Mouse (Mus musculus): ENCODE data around the gene Prcp. TPM values are rescaled to one million over a fixed set of nuclear protein-coding genes. Genes with fewer than 3 reads are reported as not detected.
"Not testable (repeated sequence)": the region's sequence is repeated elsewhere in the genome, so short reads cannot be mapped to it uniquely, and the experiment has no call there.

Gene Prcp
- polyA plus RNA-seq, 1 experiment from 2014 or later: 25.3 TPM

GRCm38 (mm10) chr7:92896036-92896435, 21.8 kb downstream of the Prcp start:
- WGBS: 71% methylated on average over 5 of the region's 5 CpGs
- Histone ChIP-seq H3K9me3 (no peaks in the 10 kb centered on the region), H3K4me2 (no peak overlapping the region), H3K27me3 (no peaks in the 10 kb centered on the region), H3K27ac (no peak overlapping the region), H3K4me1 (no peaks in the 10 kb centered on the region), H3K9ac (no peak overlapping the region), H3K4me3 (no peak overlapping the region), H3K36me3 (no peaks in the 10 kb centered on the region)
- no peak for ATAC-seq (ENCODE audit: insufficient number of reproducible peaks, low FRiP score, low TSS enrichment, low read depth)

- H3K9ac ChIP-seq: no peak overlapping the region
- WGBS: 55% methylated on average over 2 of the region's 2 CpGs
- ATAC-seq (ENCODE audit: insufficient number of reproducible peaks, low FRiP score, low TSS enrichment, low read depth): no peak
Measured at GRCm38 (mm10) chr7:92897021-92897420, 22.8 kb downstream of the Prcp start.

GRCm38 (mm10) chr7:92903360-92904038, 29.2 kb downstream of the Prcp start:
- Histone ChIP-seq H3K36me3 (no peaks in the 10 kb centered on the region), H3K27me3 (no peaks in the 10 kb centered on the region), H3K4me2 (no peak overlapping the region), H3K4me1 (no peaks in the 10 kb centered on the region), H3K27ac (no peak overlapping the region), H3K9ac (no peak overlapping the region), H3K4me3 (no peak overlapping the region), H3K9me3 (no peaks in the 10 kb centered on the region)
- peak; percentile 58; the same call in 1 of the 2 replicates for ATAC-seq (ENCODE audit: insufficient number of reproducible peaks, low FRiP score, low TSS enrichment, low read depth)
- 46% methylated on average over 7 of the region's 7 CpGs for WGBS

More at GRCm38 (mm10) chr7:92897021-92897420, 22.8 kb downstream of the Prcp start:
- Histone ChIP-seq H3K27ac (no peak overlapping the region), H3K9me3 (no peaks in the 10 kb centered on the region), H3K27me3 (no peaks in the 10 kb centered on the region), H3K4me1 (no peaks in the 10 kb centered on the region), H3K4me3 (no peak overlapping the region), H3K36me3 (no peaks in the 10 kb centered on the region), H3K4me2 (no peak overlapping the region)

GRCm38 (mm10) chr7:92904285-92904684, 30.0 kb downstream of the Prcp start:
- H3K9ac ChIP-seq; H3K36me3 ChIP-seq; H3K4me3 ChIP-seq; H3K4me2 ChIP-seq; H3K27ac ChIP-seq; H3K27me3 ChIP-seq; H3K9me3 ChIP-seq; H3K4me1 ChIP-seq; ATAC-seq (ENCODE audit: insufficient number of reproducible peaks, low FRiP score, low TSS enrichment, low read depth): not testable (repeated sequence)
- 17% methylated on average over 7 of the region's 7 CpGs for WGBS

- no peaks in the 10 kb centered on the region for H3K27me3 ChIP-seq
- H3K36me3 ChIP-seq: 0 out of 2 replicates have a peak, but pooled peaks cover 4% of the 10 kb centered on the region
- H3K4me2 ChIP-seq: no peak overlapping the region
- no peak for ATAC-seq (ENCODE audit: insufficient number of reproducible peaks, low FRiP score, low TSS enrichment, low read depth)
- no peak overlapping the region for H3K9ac ChIP-seq
- no peaks in the 10 kb centered on the region for H3K4me1 ChIP-seq
- no peaks in the 10 kb centered on the region for H3K9me3 ChIP-seq
- H3K27ac ChIP-seq: no peak overlapping the region
- 74% methylated on average over 6 of the region's 6 CpGs for WGBS
- H3K4me3 ChIP-seq: no peak overlapping the region
Measured at GRCm38 (mm10) chr7:92920172-92920856, 46.0 kb downstream of the Prcp start.

- no peaks in the 10 kb centered on the region for H3K4me1 ChIP-seq
- no peak for ATAC-seq (ENCODE audit: insufficient number of reproducible peaks, low FRiP score, low TSS enrichment, low read depth)
- H3K4me2 ChIP-seq: no peak overlapping the region
- H3K9ac ChIP-seq: no peak overlapping the region
- 50% methylated on average over 2 of the region's 2 CpGs for WGBS
- H3K36me3 ChIP-seq: 0 out of 2 replicates have a peak, but pooled peaks cover 4% of the 10 kb centered on the region
- no peak overlapping the region for H3K4me3 ChIP-seq
- no peaks in the 10 kb centered on the region for H3K27me3 ChIP-seq
- no peaks in the 10 kb centered on the region for H3K9me3 ChIP-seq
- H3K27ac ChIP-seq: no peak overlapping the region
Measured at GRCm38 (mm10) chr7:92920857-92921172, 46.5 kb downstream of the Prcp start.

- Histone ChIP-seq H3K4me2 (no peak overlapping the region), H3K9me3 (no peaks in the 10 kb centered on the region), H3K36me3 (no peaks in the 10 kb centered on the region), H3K27me3 (no peaks in the 10 kb centered on the region), H3K4me3 (no peak overlapping the region), H3K9ac (no peak overlapping the region), H3K27ac (no peak overlapping the region), H3K4me1 (no peaks in the 10 kb centered on the region)
- no peak for ATAC-seq (ENCODE audit: insufficient number of reproducible peaks, low FRiP score, low TSS enrichment, low read depth)
- 85% methylated on average over 8 of the region's 8 CpGs for WGBS
Measured at GRCm38 (mm10) chr7:92932792-92933191, 58.5 kb downstream of the Prcp start.

GRCm38 (mm10) chr7:92933308-92933948, 59.2 kb downstream of the Prcp start:
- H3K27ac ChIP-seq; H3K36me3 ChIP-seq; H3K4me2 ChIP-seq; H3K9me3 ChIP-seq; H3K4me1 ChIP-seq; ATAC-seq (ENCODE audit: insufficient number of reproducible peaks, low FRiP score, low TSS enrichment, low read depth); H3K4me3 ChIP-seq; H3K27me3 ChIP-seq; H3K9ac ChIP-seq: not testable (repeated sequence)
- 51% methylated on average over 4 of the region's 4 CpGs for WGBS

GRCm38 (mm10) chr7:92936747-92937146, 62.5 kb downstream of the Prcp start:
- no peaks in the 10 kb centered on the region for H3K9me3 ChIP-seq
- H3K27me3 ChIP-seq: 0 out of 2 replicates have a peak, but pooled peaks cover 3% of the 10 kb centered on the region
- no peak overlapping the region for H3K4me3 ChIP-seq
- H3K27ac ChIP-seq: no peak overlapping the region
- no peaks in the 10 kb centered on the region for H3K4me1 ChIP-seq
- ATAC-seq (ENCODE audit: insufficient number of reproducible peaks, low FRiP score, low TSS enrichment, low read depth): no peak
- H3K9ac ChIP-seq: no peak overlapping the region
- H3K36me3 ChIP-seq: no peaks in the 10 kb centered on the region
- WGBS: 62% methylated on average over 5 of the region's 5 CpGs
- no peak overlapping the region for H3K4me2 ChIP-seq

GRCm38 (mm10) chr7:92937955-92938354, 63.7 kb downstream of the Prcp start:
- H3K9ac ChIP-seq: no peak overlapping the region
- no peaks in the 10 kb centered on the region for H3K9me3 ChIP-seq
- H3K4me3 ChIP-seq: no peak overlapping the region
- no peaks in the 10 kb centered on the region for H3K36me3 ChIP-seq
- no peak overlapping the region for H3K27ac ChIP-seq
- H3K4me2 ChIP-seq: no peak overlapping the region
- 0 out of 2 replicates have a peak, but pooled peaks cover 3% of the 10 kb centered on the region for H3K27me3 ChIP-seq
- 20% methylated on average over 6 of the region's 6 CpGs for WGBS
- no peak for ATAC-seq (ENCODE audit: insufficient number of reproducible peaks, low FRiP score, low TSS enrichment, low read depth)
- H3K4me1 ChIP-seq: no peaks in the 10 kb centered on the region

GRCm38 (mm10) chr7:92939776-92940175, 65.5 kb downstream of the Prcp start:
- Histone ChIP-seq H3K4me1 (no peaks in the 10 kb centered on the region), H3K4me2 (no peak overlapping the region), H3K27ac (no peak overlapping the region), H3K9ac (no peak overlapping the region), H3K36me3 (no peaks in the 10 kb centered on the region), H3K27me3 (0 out of 2 replicates have a peak, but pooled peaks cover 3% of the 10 kb centered on the region), H3K4me3 (no peak overlapping the region), H3K9me3 (no peaks in the 10 kb centered on the region)
- no peak for ATAC-seq (ENCODE audit: insufficient number of reproducible peaks, low FRiP score, low TSS enrichment, low read depth)
- 19% methylated on average over 5 of the region's 5 CpGs for WGBS

GRCm38 (mm10) chr7:92950775-92951174, 76.5 kb downstream of the Prcp start:
- no peak overlapping the region for H3K9ac ChIP-seq
- ATAC-seq (ENCODE audit: insufficient number of reproducible peaks, low FRiP score, low TSS enrichment, low read depth): no peak
- H3K9me3 ChIP-seq: no peaks in the 10 kb centered on the region
- H3K27me3 ChIP-seq: no peaks in the 10 kb centered on the region
- no peak overlapping the region for H3K4me3 ChIP-seq
- no peak overlapping the region for H3K4me2 ChIP-seq
- 76% methylated on average over 3 of the region's 3 CpGs for WGBS
- no peaks in the 10 kb centered on the region for H3K36me3 ChIP-seq
- no peak overlapping the region for H3K27ac ChIP-seq
- H3K4me1 ChIP-seq: no peaks in the 10 kb centered on the region
